Mouse (Mus musculus) limb, embryonic 11.5 days (tissue): ENCODE measurements at regions not wholly inside any gene's neighbourhood (a gene's known extent, or its start where the extent isn't known, plus 50 kb on each side); places are given as distances from the start of the nearest gene placed in this dataset.
A peak's percentile ranks its signal among the peaks of the same experiment; 100 is the strongest.

Experiments
- ATAC-seq: fragments of 200-750 bp; cut with Nextera tagmentation; 2 replicates; pipeline ENCODE4 v1.8.0; 2017; ENCODE audit warnings: low read depth; ENCODE audit not compliant: insufficient number of reproducible peaks, low FRiP score, low TSS enrichment
- DNase-seq: peaks from one replicate; pipeline ENCODE4 v3.0.0-alpha.2; 2015; ENCODE audit warnings: low spot score
- H3K27ac ChIP-seq: fragments of 300-500 bp; sonication (generic); replicated peaks from 2 replicates; pipeline ENCODE4 v1.5.1; 2014; ENCODE audit warnings: low read depth, mild to moderate bottlenecking, low read length
- H3K27me3 ChIP-seq: fragments of 300-500 bp; sonication (generic); 2 replicates; pipeline ENCODE4 v1.6.1; 2014; ENCODE audit warnings: mild to moderate bottlenecking, low read length, mixed read lengths; ENCODE audit not compliant: control insufficient read depth, insufficient read depth
- H3K36me3 ChIP-seq: fragments of 300-500 bp; sonication (generic); 2 replicates; pipeline ENCODE4 v1.6.1; 2014; ENCODE audit warnings: mild to moderate bottlenecking, low read length, moderate library complexity, mixed read lengths; ENCODE audit not compliant: control insufficient read depth, insufficient read depth
- H3K4me1 ChIP-seq: fragments of 300-500 bp; sonication (generic); 2 replicates; pipeline ENCODE4 v1.6.1; 2014; ENCODE audit warnings: low read length, mixed read lengths; ENCODE audit not compliant: control insufficient read depth, insufficient read depth
- H3K4me2 ChIP-seq: fragments of 300-500 bp; sonication (generic); 2 replicates; pipeline ENCODE4 v1.6.1; 2014; ENCODE audit warnings: low read depth, mild to moderate bottlenecking, moderate library complexity; ENCODE audit not compliant: severe bottlenecking
- H3K4me3 ChIP-seq: fragments of 300-500 bp; sonication (generic); 2 replicates; pipeline ENCODE4 v1.5.1; 2014; ENCODE audit warnings: low read depth, low read length
- H3K9ac ChIP-seq: fragments of 300-500 bp; sonication (generic); 2 replicates; pipeline ENCODE4 v1.6.1; 2014; ENCODE audit warnings: mild to moderate bottlenecking, low read length
- H3K9me3 ChIP-seq: fragments of 300-500 bp; sonication (generic); 2 replicates; pipeline ENCODE4 v1.6.1; 2016; ENCODE audit warnings: low read length; ENCODE audit not compliant: control insufficient read depth
- WGBS: fragments of 180-500 bp; shearing (Covaris S2); extraction: QIAGEN DNeasy Blood & Tissue Kit; methylation state at CpG from one replicate; pipeline ENCODE4 v1.1.7; 2014; 5-methylcytosine and 5-hydroxymethylcytosine counted together

GRCm38 (mm10) chr6:110439509-110439908, 205.9 kb upstream of the Grm7 start:
- Histone ChIP-seq H3K27me3 (no peaks in the 10 kb centered on the region), H3K36me3 (no peaks in the 10 kb centered on the region), H3K9me3 (no peaks in the 10 kb centered on the region), H3K9ac (no peak overlapping the region), H3K4me3 (no peak overlapping the region), H3K27ac (no peak overlapping the region), H3K4me1 (no peaks in the 10 kb centered on the region), H3K4me2 (no peak overlapping the region)
- DNase-seq (no peak), ATAC-seq (peak; percentile 31; the same call in 1 of the 2 replicates)

DNA sequence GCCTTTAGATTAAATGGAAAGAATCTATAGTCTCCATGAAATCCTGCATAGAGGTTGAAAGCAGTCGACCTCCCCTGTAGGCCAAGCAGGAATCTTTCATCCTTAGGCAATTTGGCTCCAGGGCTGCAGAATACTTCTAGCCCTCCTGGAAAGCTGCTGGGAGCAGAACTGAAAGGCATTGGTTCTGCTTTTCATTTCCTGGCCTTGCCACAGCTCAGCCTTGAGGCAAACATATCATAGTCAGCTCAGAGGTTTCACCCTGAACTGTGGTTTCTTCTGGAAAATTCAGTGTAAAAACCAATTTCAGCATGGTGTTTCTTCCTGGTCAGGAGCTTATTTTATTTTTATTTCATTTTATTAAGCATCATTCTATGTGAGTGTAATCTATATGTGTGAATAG, 182.0 kb upstream of the Grm7 start:
- Histone ChIP-seq H3K9ac (no peak overlapping the region), H3K27ac (no peak overlapping the region), H3K4me1 (no peaks in the 10 kb centered on the region), H3K36me3 (no peaks in the 10 kb centered on the region), H3K9me3 (no peaks in the 10 kb centered on the region), H3K4me3 (no peak overlapping the region), H3K4me2 (no peak overlapping the region), H3K27me3 (no peaks in the 10 kb centered on the region)
- ATAC-seq (no peak), DNase-seq (no peak)
- 59% methylated on average over 1 of the region's 1 CpGs for WGBS

DNA sequence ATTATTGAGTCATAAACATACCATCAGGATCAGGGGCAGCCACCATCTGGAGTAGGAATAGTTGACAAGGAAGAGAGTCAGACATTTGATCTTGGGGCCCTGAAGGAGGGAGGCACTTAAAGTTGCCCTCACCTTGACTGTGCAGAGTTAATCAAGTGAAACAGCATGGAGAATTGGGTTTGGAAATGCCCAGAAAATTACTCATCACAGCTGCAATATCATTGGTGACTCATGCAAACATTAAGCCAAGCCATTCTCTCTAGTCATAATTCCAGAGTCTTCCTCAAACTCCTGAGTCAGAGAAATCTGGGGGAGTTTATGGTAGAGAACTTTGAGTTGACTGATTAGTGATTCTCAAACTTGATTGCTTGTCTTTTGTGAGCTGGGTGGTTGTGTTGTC, 177.7 kb upstream of the Grm7 start:
- Histone ChIP-seq H3K9ac (no peak overlapping the region), H3K4me2 (no peak overlapping the region), H3K9me3 (no peaks in the 10 kb centered on the region), H3K27me3 (no peaks in the 10 kb centered on the region), H3K4me1 (no peaks in the 10 kb centered on the region), H3K4me3 (no peak overlapping the region), H3K27ac (no peak overlapping the region), H3K36me3 (no peaks in the 10 kb centered on the region)
- no peak for ATAC-seq
- DNase-seq, result no peak

DNA sequence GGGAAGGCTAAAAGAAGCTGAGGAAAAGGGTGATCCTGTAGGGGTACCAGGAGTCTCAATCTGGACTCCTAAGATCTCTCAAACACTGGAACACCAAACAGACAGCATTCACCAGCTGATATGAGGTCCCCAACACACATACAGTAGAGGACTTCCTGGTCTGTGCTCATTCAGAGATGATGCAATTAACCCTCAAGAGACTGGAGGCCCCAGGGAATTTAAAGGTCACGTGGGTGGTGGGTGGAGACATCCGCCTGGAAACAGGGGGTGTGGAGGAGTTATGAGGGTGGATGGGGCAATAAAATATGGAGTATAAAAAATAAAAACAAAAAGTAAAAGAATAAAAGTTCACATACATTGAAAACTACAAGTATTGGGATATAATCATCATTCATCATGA, 139.5 kb upstream of the Grm7 start:
- no peak overlapping the region for H3K27ac ChIP-seq
- no peak overlapping the region for H3K9ac ChIP-seq
- ATAC-seq (no peak), DNase-seq (no peak)
- no peaks in the 10 kb centered on the region for H3K9me3 ChIP-seq
- H3K27me3 ChIP-seq, result no peaks in the 10 kb centered on the region
- no peak overlapping the region for H3K4me3 ChIP-seq
- no peaks in the 10 kb centered on the region for H3K36me3 ChIP-seq
- 84% methylated on average over 2 of the region's 2 CpGs for WGBS
- H3K4me2 ChIP-seq, result no peak overlapping the region
- no peaks in the 10 kb centered on the region for H3K4me1 ChIP-seq

- H3K27me3 ChIP-seq, result no peaks in the 10 kb centered on the region
- DNase-seq (no peak), ATAC-seq (no peak)
- H3K9ac ChIP-seq, result no peak overlapping the region
- H3K4me3 ChIP-seq, result no peak overlapping the region
- H3K4me2 ChIP-seq, result no peak overlapping the region
- no peaks in the 10 kb centered on the region for H3K4me1 ChIP-seq
- no peaks in the 10 kb centered on the region for H3K9me3 ChIP-seq
- no peak overlapping the region for H3K27ac ChIP-seq
- H3K36me3 ChIP-seq, result no peaks in the 10 kb centered on the region
Observed at GRCm38 (mm10) chr6:110510494-110510893, 134.9 kb upstream of the Grm7 start.

DNA sequence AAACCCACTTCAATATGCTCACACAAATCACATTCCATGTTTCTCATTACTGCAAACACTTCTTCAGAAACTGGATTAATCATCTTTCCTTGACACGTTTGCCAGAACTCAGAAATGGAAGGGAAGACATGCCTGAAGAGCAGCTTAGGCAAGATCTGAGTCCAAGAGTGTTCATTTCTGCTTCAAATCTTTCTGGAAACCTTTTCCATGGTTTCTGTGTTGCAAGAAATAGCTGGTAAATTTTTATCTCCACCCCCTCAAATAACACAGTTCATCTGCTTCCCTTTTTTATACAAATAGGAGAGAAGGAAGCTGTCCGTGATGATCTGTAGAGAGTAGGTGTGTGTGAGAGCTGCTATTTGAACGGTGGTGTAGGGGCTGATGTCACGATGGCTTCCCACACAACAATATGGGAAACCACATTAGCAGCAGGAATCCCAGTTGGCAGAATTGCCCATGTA, 106.6 kb upstream of the Grm7 start:
- WGBS, result 79% methylated on average over 4 of the region's 4 CpGs
- Histone ChIP-seq H3K4me2 (no peak overlapping the region), H3K9me3 (no peaks in the 10 kb centered on the region)

GRCm38 (mm10) chr6:110545542-110545941, 99.8 kb upstream of the Grm7 start:
- H3K4me1 ChIP-seq, result no peaks in the 10 kb centered on the region
- no peaks in the 10 kb centered on the region for H3K27me3 ChIP-seq
- H3K9me3 ChIP-seq, result no peaks in the 10 kb centered on the region
- no peak overlapping the region for H3K9ac ChIP-seq
- no peak overlapping the region for H3K4me3 ChIP-seq
- ATAC-seq, result no peak
- no peak overlapping the region for H3K4me2 ChIP-seq
- WGBS, result 79% methylated on average over 2 of the region's 2 CpGs
- no peak overlapping the region for H3K27ac ChIP-seq
- DNase-seq, result no peak
- H3K36me3 ChIP-seq, result no peaks in the 10 kb centered on the region

More for the DNA sequence above, 106.6 kb upstream of the Grm7 start:
- H3K4me3 ChIP-seq, result no peak overlapping the region
- no peaks in the 10 kb centered on the region for H3K36me3 ChIP-seq
- no peak overlapping the region for H3K9ac ChIP-seq
- no peaks in the 10 kb centered on the region for H3K4me1 ChIP-seq
- no peaks in the 10 kb centered on the region for H3K27me3 ChIP-seq
- ATAC-seq (no peak), DNase-seq (no peak)
- no peak overlapping the region for H3K27ac ChIP-seq

DNA sequence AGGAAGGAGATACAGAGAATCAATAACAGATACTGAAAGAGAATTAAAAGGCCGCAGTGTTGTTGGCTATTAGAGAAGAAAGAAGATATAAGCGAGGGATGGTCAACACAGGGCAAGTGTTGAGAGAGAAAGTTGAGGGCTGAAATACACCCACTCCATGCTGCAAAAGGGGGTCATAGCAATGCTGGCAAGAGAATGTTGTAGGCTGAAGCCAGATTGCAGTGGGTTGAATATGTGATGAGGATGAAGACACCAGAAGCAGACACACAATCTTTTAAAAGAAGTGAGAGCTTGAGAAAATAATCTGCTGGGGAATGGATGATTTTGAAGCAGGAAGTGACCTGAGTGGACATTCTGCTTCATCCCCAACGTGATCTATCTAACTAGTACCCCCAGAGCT, 90.5 kb upstream of the Grm7 start:
- Histone ChIP-seq H3K27ac (no peak overlapping the region), H3K36me3 (no peaks in the 10 kb centered on the region), H3K9ac (no peak overlapping the region), H3K4me2 (no peak overlapping the region), H3K9me3 (no peaks in the 10 kb centered on the region), H3K27me3 (no peaks in the 10 kb centered on the region), H3K4me1 (no peaks in the 10 kb centered on the region), H3K4me3 (no peak overlapping the region)
- no peak for ATAC-seq
- no peak for DNase-seq
- 81% methylated on average over 3 of the region's 3 CpGs for WGBS

- H3K9ac ChIP-seq, result no peak overlapping the region
- no peak overlapping the region for H3K4me3 ChIP-seq
- no peak for DNase-seq
- WGBS, result 79% methylated on average over 2 of the region's 2 CpGs
- no peak for ATAC-seq
- no peaks in the 10 kb centered on the region for H3K27me3 ChIP-seq
- no peaks in the 10 kb centered on the region for H3K36me3 ChIP-seq
- no peak overlapping the region for H3K4me2 ChIP-seq
- no peaks in the 10 kb centered on the region for H3K9me3 ChIP-seq
- no peak overlapping the region for H3K27ac ChIP-seq
- H3K4me1 ChIP-seq, result no peaks in the 10 kb centered on the region
Observed at GRCm38 (mm10) chr6:110559656-110560055, 85.7 kb upstream of the Grm7 start.
